ENCODE assay signal across 8 mouse cellular contexts in genomic region chr7:19360944-19361343, GRCm38 (mm10). TPM values are rescaled to one million over a fixed set of nuclear protein-coding genes. Genes with fewer than 3 reads are reported as not detected.
DNase-seq lines count a peak whose midpoint lies in the region; ATAC-seq lines count a peak whose summit lies in the region.

No protein-coding gene starts in this region.

- H3K9me3 ChIP-seq in megakaryocyte, embryonic 14.5 days: no peaks in the 10 kb centered on the region

- peaks cover 69% of the 10 kb centered on the region for H3K4me1 ChIP-seq in megakaryocyte, embryonic 14.5 days

- peak overlapping the region; percentile 93 for H3K4me3 ChIP-seq in megakaryocyte, embryonic 14.5 days (replicated peaks)

- H3K36me3 ChIP-seq in megakaryocyte, embryonic 14.5 days (replicated peaks; ENCODE audit: low read length): peaks cover 21% of the 10 kb centered on the region

- peak; percentile 81 to 83 for DNase-seq in adrenal gland, adult 18-20 months (ENCODE audit: low spot score in 2 of 2)
- DNase-seq in embryo, embryonic 10 days (ENCODE audit: low spot score): peak; percentile 95
- peak; percentile 82 for DNase-seq in gastrocnemius, postnatal 10 days
- peak; percentile 83 to 92 for DNase-seq in left cerebral cortex, adult 9 months (ENCODE audit: low spot score in 2 of 2)
- DNase-seq in right cerebral cortex, postnatal 25 days: peak; percentile 89
- DNase-seq in urinary bladder, postnatal 36 days (ENCODE audit: low spot score in 2 of 2): peak; percentile 92 to 94

- ATAC-seq in inflammation-experienced regulatory T-cells, adult 6 months: peak; percentile 50

- H3K27me3 ChIP-seq in megakaryocyte, embryonic 14.5 days (replicated peaks): peaks cover 2% of the 10 kb centered on the region

RNA-seq across cellular contexts. Expression of gene Ppp1r13l, which starts 1.4 kb away (rescaled TPM):
- total RNA-seq in adrenal gland, adult 18-20 months (2021): 1 to 10 TPM; 5.9 to 6.7 TPM
- 1 to 10 TPM; 2.7 to 2.8 TPM for total RNA-seq in gastrocnemius, postnatal 10 days (2021)
- polyA plus RNA-seq in inflammation-experienced regulatory T-cells, adult 6 months (2017; shearing (Covaris generic)): not detected
- 21.5 and 54.3 TPM in 2 replicates for polyA plus RNA-seq in megakaryocyte, embryonic 14.5 days (2012; ENCODE audit: insufficient read depth, low replicate concordance)

RNA-seq across cellular contexts. Expression of gene Cd3eap, which starts 1.7 kb away (rescaled TPM):
- total RNA-seq in adrenal gland, adult 18-20 months (2021): 10 to 100 TPM; 13.3 to 13.7 TPM
- 1 to 10 TPM; 7.8 to 9.8 TPM for total RNA-seq in gastrocnemius, postnatal 10 days (2021)
- polyA plus RNA-seq in inflammation-experienced regulatory T-cells, adult 6 months (2017; shearing (Covaris generic)): 10 to 100 TPM in 2 of 3 experiments, 1 to 10 TPM in 1; 8.9 to 22.4 (median 17.6) TPM
- 13.3 and 50.4 TPM in 2 replicates for polyA plus RNA-seq in megakaryocyte, embryonic 14.5 days (2012; ENCODE audit: insufficient read depth, low replicate concordance)

RNA-seq across cellular contexts. Expression of gene Ercc1, which starts 16.4 kb away (rescaled TPM):
- total RNA-seq in adrenal gland, adult 18-20 months (2021): 10 to 100 TPM; 31.2 to 41.0 TPM
- 10 to 100 TPM; 31.9 to 35.9 TPM for total RNA-seq in gastrocnemius, postnatal 10 days (2021)
- 10 to 100 TPM; 51.1 to 68.7 (median 55.2) TPM for polyA plus RNA-seq in inflammation-experienced regulatory T-cells, adult 6 months (2017; shearing (Covaris generic))
- 36.5 and 52.2 TPM in 2 replicates for polyA plus RNA-seq in megakaryocyte, embryonic 14.5 days (2012; ENCODE audit: insufficient read depth, low replicate concordance)

RNA-seq across cellular contexts. Expression of gene Ercc2, which starts 20.9 kb away (rescaled TPM):
- total RNA-seq in adrenal gland, adult 18-20 months (2021): 10 to 100 TPM; 27.1 to 30.9 TPM
- total RNA-seq in gastrocnemius, postnatal 10 days (2021): 1 to 10 TPM; 7.7 to 9.7 TPM
- polyA plus RNA-seq in inflammation-experienced regulatory T-cells, adult 6 months (2017; shearing (Covaris generic)): 10 to 100 TPM in 2 of 3 experiments, 1 to 10 TPM in 1; 7.8 to 10.9 (median 10.8) TPM
- 24.2 and 30.8 TPM in 2 replicates for polyA plus RNA-seq in megakaryocyte, embryonic 14.5 days (2012; ENCODE audit: insufficient read depth, low replicate concordance)

RNA-seq across cellular contexts. Expression of gene Klc3, which starts 43.0 kb away (rescaled TPM):
- total RNA-seq in adrenal gland, adult 18-20 months (2021): 1 to 10 TPM; 1.3 to 3.7 TPM
- under 1 TPM; 0.12 to 0.18 TPM for total RNA-seq in gastrocnemius, postnatal 10 days (2021)
- 1 to 10 TPM; 1.5 to 4.8 (median 2.7) TPM for polyA plus RNA-seq in inflammation-experienced regulatory T-cells, adult 6 months (2017; shearing (Covaris generic))
- polyA plus RNA-seq in megakaryocyte, embryonic 14.5 days (2012; ENCODE audit: insufficient read depth, low replicate concordance): 1.3 TPM in 1 of 2 replicates, not detected in the other

Comparison
In these comparisons a context has a peak if more than half of its experiments do, and no peak if none do; other contexts are left out.
1. Peak in every context shown above with its lines: DNase-seq, ATAC-seq and H3K4me3 ChIP-seq.